Mouse (Mus musculus) stomach, embryonic 14.5 days (tissue): ENCODE measurements at regions not wholly inside any gene's neighbourhood (a gene's known extent, or its start where the extent isn't known, plus 50 kb on each side); places are given as distances from the start of the nearest gene placed in this dataset.

Experiments used
- ATAC-seq: fragments of 200-750 bp; cut with Nextera tagmentation; 2 replicates; pipeline ENCODE4 v1.8.0; 2017; ENCODE audit warnings: low read depth, moderate TSS enrichment; ENCODE audit not compliant: insufficient number of reproducible peaks, insufficient read depth, low FRiP score
- H3K27ac ChIP-seq: fragments of 300-500 bp; sonication (generic); 2 replicates; pipeline ENCODE4 v1.5.1; 2014; ENCODE audit warnings: mild to moderate bottlenecking, low read length, moderate library complexity, mixed read lengths
- H3K27me3 ChIP-seq: fragments of 300-500 bp; sonication (generic); 2 replicates; pipeline ENCODE4 v1.6.1; 2014; ENCODE audit warnings: low read length, control low read depth, mixed read lengths; ENCODE audit not compliant: control insufficient read depth, insufficient read depth
- H3K36me3 ChIP-seq: fragments of 300-500 bp; sonication (generic); 2 replicates; pipeline ENCODE4 v1.6.1; 2014; ENCODE audit warnings: mild to moderate bottlenecking, control low read depth, low read length, moderate library complexity, mixed read lengths; ENCODE audit not compliant: control insufficient read depth, insufficient read depth
- H3K4me1 ChIP-seq: fragments of 300-500 bp; sonication (generic); 2 replicates; pipeline ENCODE4 v1.6.1; 2014; ENCODE audit warnings: low read length, control low read depth, mixed read lengths; ENCODE audit not compliant: control insufficient read depth, insufficient read depth
- H3K4me2 ChIP-seq: fragments of 300-500 bp; sonication (generic); replicated peaks from 2 replicates; pipeline ENCODE4 v1.6.1; 2014; ENCODE audit warnings: low read depth, low read length, control low read depth
- H3K4me3 ChIP-seq: fragments of 300-500 bp; sonication (generic); 2 replicates; pipeline ENCODE4 v1.5.1; 2014; ENCODE audit warnings: low read depth, low read length, control low read depth
- H3K9ac ChIP-seq: fragments of 300-500 bp; sonication (generic); replicated peaks from 2 replicates; pipeline ENCODE4 v1.6.1; 2014; ENCODE audit warnings: low read depth, mild to moderate bottlenecking, control low read depth, low read length, moderate library complexity, mixed read lengths
- H3K9me3 ChIP-seq: fragments of 300-500 bp; sonication (generic); 2 replicates; pipeline ENCODE4 v1.6.1; 2016; ENCODE audit warnings: low read depth, low read length, control low read depth; ENCODE audit not compliant: control insufficient read depth
- WGBS: fragments of 180-500 bp; shearing (Covaris S2); extraction: QIAGEN DNeasy Blood & Tissue Kit; methylation state at CpG from one replicate; pipeline ENCODE4 v1.1.7; 2014; 5-methylcytosine and 5-hydroxymethylcytosine counted together

DNA sequence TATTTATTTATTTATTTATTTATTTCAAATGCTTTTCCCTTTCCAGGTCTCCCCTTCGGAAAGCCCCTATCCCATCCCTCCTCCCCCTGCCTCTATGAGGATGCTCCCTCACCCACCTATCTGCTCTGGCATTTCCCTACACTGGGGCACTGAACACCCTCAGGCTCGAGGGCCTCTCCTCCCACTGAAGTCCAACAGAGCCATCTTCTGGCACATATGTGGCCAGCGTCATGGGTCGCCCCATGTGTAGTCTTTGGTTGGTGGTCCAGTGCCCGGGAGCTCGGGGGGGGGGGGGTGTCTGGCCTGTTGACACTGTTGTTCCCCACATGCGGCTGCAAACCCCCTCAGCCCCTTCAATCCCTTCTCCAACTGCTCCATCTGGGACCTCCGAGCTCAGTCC, 99.6 kb upstream of the Tspan8 start:
- Histone ChIP-seq H3K27me3 (no peaks in the 10 kb centered on the region), H3K9ac (no peak overlapping the region), H3K4me2 (no peak overlapping the region), H3K4me1 (no peaks in the 10 kb centered on the region), H3K27ac (no peak overlapping the region), H3K4me3 (no peak overlapping the region), H3K9me3 (no peaks in the 10 kb centered on the region), H3K36me3 (no peaks in the 10 kb centered on the region)
- no peak for ATAC-seq
- WGBS: 89% methylated on average over 8 of the region's 8 CpGs

DNA sequence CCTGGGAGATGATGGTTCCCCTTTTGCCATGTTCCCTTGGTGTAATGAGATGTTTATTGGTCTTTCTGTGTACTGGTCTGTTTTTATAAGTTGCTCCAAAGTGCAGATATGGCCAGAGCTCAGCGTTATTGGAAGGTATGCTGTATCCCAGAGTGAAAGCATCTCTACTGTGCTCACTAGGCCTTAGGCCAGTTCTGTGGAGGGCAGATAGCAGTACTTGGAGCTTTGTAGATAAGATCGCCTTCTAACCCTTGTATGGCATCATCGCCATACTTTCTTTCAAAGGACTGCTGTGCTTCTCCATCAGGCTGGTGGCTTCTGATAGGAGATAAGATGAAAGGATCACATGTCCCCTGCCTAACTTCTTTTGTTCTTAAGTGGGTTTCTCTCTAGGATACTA, 94.0 kb upstream of the Tspan8 start:
- no peak overlapping the region for H3K4me2 ChIP-seq
- no peaks in the 10 kb centered on the region for H3K4me1 ChIP-seq
- no peaks in the 10 kb centered on the region for H3K27me3 ChIP-seq
- H3K9ac ChIP-seq: no peak overlapping the region
- no peaks in the 10 kb centered on the region for H3K9me3 ChIP-seq
- WGBS: 91% methylated on average over 3 of the region's 3 CpGs
- H3K4me3 ChIP-seq: no peak overlapping the region
- H3K36me3 ChIP-seq: no peaks in the 10 kb centered on the region
- ATAC-seq: no peak
- H3K27ac ChIP-seq: no peak overlapping the region

DNA sequence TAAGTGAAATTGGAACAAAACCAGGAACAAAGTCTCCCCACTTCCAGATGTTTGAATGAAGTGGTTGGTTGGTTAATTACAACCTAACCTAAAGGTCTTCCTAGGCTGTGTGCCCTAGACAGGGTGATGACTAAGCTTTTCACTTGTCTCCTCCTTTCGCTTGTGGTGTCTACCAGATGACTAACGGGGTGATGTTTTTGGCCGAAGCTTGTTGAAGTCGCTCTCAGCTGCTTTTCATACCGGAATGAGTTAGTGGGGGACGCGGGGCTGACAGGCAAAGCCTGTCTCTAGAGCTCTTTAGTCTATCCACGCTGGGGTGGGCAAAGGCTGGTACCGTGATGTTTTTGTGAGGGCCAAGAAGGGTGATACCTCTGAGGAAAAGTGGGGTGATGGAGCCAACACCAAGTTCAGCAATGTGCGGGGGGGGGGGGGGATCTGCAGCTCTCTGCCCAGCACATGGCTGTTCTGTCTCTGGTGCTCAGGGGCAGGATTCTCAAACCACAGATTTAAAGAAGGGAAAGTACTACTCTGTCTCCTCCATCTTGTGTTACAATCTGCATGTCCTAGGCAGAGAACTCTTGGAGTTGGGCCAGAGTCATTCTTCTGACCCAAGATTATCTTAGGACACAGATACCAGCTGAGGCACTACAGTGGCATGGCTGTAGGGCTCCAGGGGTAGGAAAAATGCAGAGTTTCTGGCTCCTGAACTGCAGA, 73.8 kb upstream of the Tspan8 start:
- Histone ChIP-seq H3K9me3 (no peaks in the 10 kb centered on the region), H3K27me3 (no peaks in the 10 kb centered on the region), H3K9ac (no peak overlapping the region), H3K36me3 (no peaks in the 10 kb centered on the region), H3K4me3 (no peak overlapping the region), H3K27ac (no peak overlapping the region), H3K4me2 (no peak overlapping the region), H3K4me1 (no peaks in the 10 kb centered on the region)
- WGBS: 92% methylated on average over 10 of the region's 10 CpGs
- no peak for ATAC-seq

- no peaks in the 10 kb centered on the region for H3K9me3 ChIP-seq
- H3K4me2 ChIP-seq: no peak overlapping the region
- WGBS: 86% methylated on average over 2 of the region's 2 CpGs
- H3K4me3 ChIP-seq: no peak overlapping the region
- no peaks in the 10 kb centered on the region for H3K27me3 ChIP-seq
- no peak overlapping the region for H3K27ac ChIP-seq
- H3K4me1 ChIP-seq: no peaks in the 10 kb centered on the region
- no peaks in the 10 kb centered on the region for H3K36me3 ChIP-seq
- H3K9ac ChIP-seq: no peak overlapping the region
- no peak for ATAC-seq
Observed at GRCm38 (mm10) chr10:115749844-115750243, 66.8 kb upstream of the Tspan8 start.

DNA sequence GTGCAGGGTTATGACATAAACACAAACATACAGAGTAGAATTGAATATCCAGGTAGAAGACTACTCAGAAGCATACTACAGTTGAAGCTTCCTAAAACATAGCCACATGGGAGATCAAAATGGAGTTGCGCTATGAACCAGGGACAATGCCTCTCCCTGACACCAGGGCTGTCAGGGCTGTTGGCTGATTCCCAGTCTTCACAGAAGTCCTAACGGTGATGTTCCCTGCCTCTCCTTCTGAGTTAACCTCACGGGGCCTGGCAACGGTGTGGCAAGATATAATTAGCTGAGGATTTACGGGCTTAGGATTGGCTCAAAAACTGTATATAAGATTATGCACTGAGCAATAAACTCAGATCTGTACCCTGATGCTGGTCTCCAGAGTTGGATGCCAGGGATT, 66.4 kb upstream of the Tspan8 start:
- Histone ChIP-seq H3K36me3 (no peaks in the 10 kb centered on the region), H3K4me2 (no peak overlapping the region), H3K27ac (no peak overlapping the region), H3K9ac (no peak overlapping the region), H3K4me3 (no peak overlapping the region), H3K9me3 (no peaks in the 10 kb centered on the region), H3K27me3 (no peaks in the 10 kb centered on the region), H3K4me1 (no peaks in the 10 kb centered on the region)
- WGBS: 88% methylated on average over 5 of the region's 5 CpGs
- ATAC-seq: no peak

GRCm38 (mm10) chr10:115758667-115759066, 58.0 kb upstream of the Tspan8 start:
- H3K4me3 ChIP-seq: no peak overlapping the region
- H3K27me3 ChIP-seq: no peaks in the 10 kb centered on the region
- H3K4me2 ChIP-seq: no peak overlapping the region
- H3K9ac ChIP-seq: no peak overlapping the region
- H3K36me3 ChIP-seq: no peaks in the 10 kb centered on the region
- ATAC-seq: no peak
- no peaks in the 10 kb centered on the region for H3K4me1 ChIP-seq
- H3K27ac ChIP-seq: no peak overlapping the region
- H3K9me3 ChIP-seq: no peaks in the 10 kb centered on the region
- 76% methylated on average over 1 of the region's 1 CpGs for WGBS
